In genomic region chr5:137533117-137533827, GRCm38 (mm10) we compare ENCODE assay signal across 8 mouse cellular contexts. TPM values are rescaled to one million over a fixed set of nuclear protein-coding genes. Genes with fewer than 3 reads are reported as not detected.
DNase-seq lines count a peak whose midpoint lies in the region; ATAC-seq and TF ChIP-seq lines count a peak whose summit lies in the region.

Gene Epo (minus strand): TSS chr5:137533242.
Gene Gnb2 (minus strand): TSS chr5:137533510.

- no peaks in the 10 kb centered on the region for H3K9me3 ChIP-seq in hindbrain, postnatal 0 days (ENCODE audit: low read length)

- intact Hi-C loops in gastrocnemius, adult 2 months (cut with DNase I), result loop anchor here (1.0 to 5.0 kb wide), 4 partner anchors 31 to 639 kb away; partner anchors contain the start of genes Ap4m1, Mcm7, Mospd3 and Pop7
- intact Hi-C loops in left cerebral cortex, adult 2 months (cut with DNase I), result loop anchor here (1.0 to 5.0 kb wide), 4 partner anchors 20 to 634 kb away; partner anchors contain the start of genes Actl6b and Tsc22d4

- under 1% methylated on average over 37 of the region's 40 CpGs for WGBS in hindbrain, postnatal 0 days

- H3K4me2 ChIP-seq in hindbrain, postnatal 0 days (ENCODE audit: low read depth, low read length), result peak within 1 kb of the TSS; percentile 97

- DNase-seq in ZHBTc4 (ENCODE audit: low read depth, low spot score), result peak; percentile 99
- DNase-seq in gastrocnemius, adult 2 months, result peak; percentile 99
- DNase-seq in hindbrain, postnatal 0 days (ENCODE audit: low spot score), result peak; percentile 99
- DNase-seq in left cerebral cortex, adult 2 months (ENCODE audit: extremely low spot score in 1 of 2, low spot score in 2 of 2), result peak; percentile 96
- peak; percentile 95 for DNase-seq in right cerebral cortex, adult 2 months (ENCODE audit: low spot score in 2 of 2)
- DNase-seq in urinary bladder, postnatal 14 days (ENCODE audit: low spot score), result peak; percentile 99

- H3K27ac ChIP-seq in gastrocnemius, adult 2 months, result peak within 1 kb of the TSS; percentile 98
- H3K27ac ChIP-seq in hindbrain, postnatal 0 days, result peak within 1 kb of the TSS; percentile 97
- peak within 1 kb of the TSS; percentile 100 for H3K27ac ChIP-seq in left cerebral cortex, adult 2 months

- H3K36me3 ChIP-seq in hindbrain, postnatal 0 days (ENCODE audit: insufficient read depth, low read length), result peaks cover 12% of the 10 kb centered on the region

- peak within 1 kb of the TSS; percentile 97 for H3K9ac ChIP-seq in hindbrain, postnatal 0 days (replicated peaks; ENCODE audit: low read length)

- ATAC-seq in common myeloid progenitor, adult 5-6 weeks (replicated peaks; ENCODE audit: low read depth, poor library complexity, severe bottlenecking), result peak; percentile 81
- ATAC-seq in hindbrain, postnatal 0 days, result peak; percentile 78
- ATAC-seq in megakaryocyte, adult 5-6 weeks (ENCODE audit: poor library complexity, severe bottlenecking), result peak; percentile 72

- TF ChIP-seq CTCF in gastrocnemius, adult 2 months (IDR thresholded peaks at IDR 0.05), result peak; percentile 7; the same call in 1 of the 2 replicates
- peak; percentile 2; the same call in 1 of the 2 replicates for TF ChIP-seq CTCF in hindbrain, postnatal 0 days (IDR thresholded peaks at IDR 0.05; ENCODE audit: low read depth)
- TF ChIP-seq CTCF in left cerebral cortex, adult 2 months (IDR thresholded peaks at IDR 0.05), result no peak

- H3K4me1 ChIP-seq in hindbrain, postnatal 0 days (ENCODE audit: insufficient read depth, low read length), result peaks cover 12% of the 10 kb centered on the region; the same call in 1 of the 2 replicates

- peak within 1 kb of the TSS; percentile 94 for H3K4me3 ChIP-seq in gastrocnemius, adult 2 months
- peak within 1 kb of the TSS; percentile 80 for H3K4me3 ChIP-seq in hindbrain, postnatal 0 days (ENCODE audit: low read length)
- peak within 1 kb of the TSS; percentile 97 for H3K4me3 ChIP-seq in left cerebral cortex, adult 2 months

- no peaks in the 10 kb centered on the region for H3K27me3 ChIP-seq in hindbrain, postnatal 0 days (ENCODE audit: insufficient read depth, low read length)

RNA-seq across cellular contexts. Expression of gene Epo, which starts in this region (rescaled TPM):
- total RNA-seq in common myeloid progenitor, adult 5-6 weeks (2017), result not detected in 2 replicates
- total RNA-seq in gastrocnemius, adult 2 months (2021), result not detected
- not detected in 2 replicates for total RNA-seq in hindbrain, postnatal 0 days (2014; rRNA removed)
- polyA plus RNA-seq in hindbrain, postnatal 0 days (2015; fragmentation: Nextera tagmentation; extraction: Ambion mirVana), result not detected in 2 replicates
- total RNA-seq in left cerebral cortex, adult 2 months (2021), result not detected
- total RNA-seq in megakaryocyte, adult 5-6 weeks (2015), result not detected in 2 replicates
- not detected in 2 replicates for total RNA-seq in megakaryocyte, adult 5-6 weeks (2017)

RNA-seq across cellular contexts. Expression of gene Gnb2, which starts in this region (rescaled TPM):
- 190 and 213 TPM in 2 replicates for total RNA-seq in common myeloid progenitor, adult 5-6 weeks (2017)
- total RNA-seq in gastrocnemius, adult 2 months (2021), result 100 to 1,000 TPM; 118 to 148 TPM
- 1,135 and 1,251 TPM in 2 replicates for total RNA-seq in hindbrain, postnatal 0 days (2014; rRNA removed)
- polyA plus RNA-seq in hindbrain, postnatal 0 days (2015; fragmentation: Nextera tagmentation; extraction: Ambion mirVana), result 570 and 592 TPM in 2 replicates
- 100 to 1,000 TPM; 570 to 583 TPM for total RNA-seq in left cerebral cortex, adult 2 months (2021)
- total RNA-seq in megakaryocyte, adult 5-6 weeks (2015), result 393 and 449 TPM in 2 replicates
- 377 and 389 TPM in 2 replicates for total RNA-seq in megakaryocyte, adult 5-6 weeks (2017)

Comparison
In these comparisons a context has a peak if more than half of its experiments do, and no peak if none do; other contexts are left out.
1. Peak in every context shown above with its lines: DNase-seq, ATAC-seq, H3K4me3 ChIP-seq and H3K27ac ChIP-seq.